Mouse (Mus musculus) CH12.LX (cell line): Measurements from ENCODE around the gene Haghl. TPM values are rescaled to one million over a fixed set of nuclear protein-coding genes. Genes with fewer than 3 reads are reported as not detected.

Source experiments
- DNase-seq: peaks from one replicate; pipeline ENCODE4 v3.0.0-alpha.2; 2013; ENCODE audit errors: extremely low read depth
- H3K27ac ChIP-seq: 2 replicates; pipeline ENCODE4 v1.5.1; 2012; ENCODE audit warnings: low read depth, mild to moderate bottlenecking, control low read depth, moderate library complexity; ENCODE audit not compliant: insufficient read depth
- H3K27me3 ChIP-seq: replicated peaks from 2 replicates; pipeline ENCODE3; 2012; ENCODE audit warnings: inconsistent platforms
- H3K36me3 ChIP-seq, 2 experiments: replicated peaks in 1 of 2; 2 replicates each; pipeline versions ENCODE3 to v1.6.1; 2012; ENCODE audit warnings: inconsistent platforms in 1 of 2, low read length in 1 of 2, mild to moderate bottlenecking in 1 of 2, mixed read lengths in 1 of 2, moderate library complexity in 1 of 2; ENCODE audit not compliant: control insufficient read depth in 1 of 2, insufficient read depth in 1 of 2
- H3K4me1 ChIP-seq, 2 experiments: 2 replicates each; pipeline ENCODE4 v1.6.1; 2012; ENCODE audit warnings: inconsistent platforms in 1 of 2, moderate library complexity in 1 of 2; ENCODE audit not compliant: insufficient read depth in 2 of 2, control insufficient read depth in 1 of 2
- H3K4me2 ChIP-seq: 2 replicates; pipeline ENCODE4 v1.6.1; 2012; ENCODE audit warnings: low read depth, mild to moderate bottlenecking, control low read depth; ENCODE audit not compliant: poor library complexity, insufficient read depth, severe bottlenecking
- H3K4me3 ChIP-seq, 3 experiments: fragments of 150-350 bp in 1 of 3; sonication (generic) in 1 of 3; replicated peaks in 1 of 3; 2 replicates each; pipeline versions ENCODE3 to v1.5.1; 2011 to 2012; ENCODE audit warnings: low read depth in 2 of 3, low read length in 2 of 3, mild to moderate bottlenecking in 2 of 3, moderate library complexity in 2 of 3, control low read depth in 1 of 3, improper control_type of control experiment in 1 of 3, inconsistent platforms in 1 of 3, mixed read lengths in 1 of 3; ENCODE audit not compliant: poor library complexity in 1 of 3
- H3K79me2 ChIP-seq: replicated peaks from 2 replicates; pipeline ENCODE4 v1.6.1; 2012; ENCODE audit warnings: mild to moderate bottlenecking, moderate library complexity; ENCODE audit not compliant: control insufficient read depth, poor library complexity, insufficient read depth, severe bottlenecking; ENCODE audit errors: extremely low read depth
- H3K9ac ChIP-seq: 2 replicates; pipeline ENCODE4 v1.6.1; 2012; ENCODE audit warnings: low read depth, mild to moderate bottlenecking, control low read depth, moderate library complexity; ENCODE audit not compliant: insufficient read depth
- H3K9me3 ChIP-seq: replicated peaks from 2 replicates; pipeline ENCODE3; 2012; ENCODE audit warnings: low read length, inconsistent platforms, mixed read lengths
- BHLHE40 ChIP-seq: IDR thresholded peaks from 2 replicates; pipeline ENCODE4 v1.6.1; 2011; ENCODE audit warnings: mild to moderate bottlenecking, low read depth, low read length, improper control_type of control experiment
- CHD1 ChIP-seq: IDR thresholded peaks from 2 replicates; pipeline ENCODE4 v1.6.1; 2012; ENCODE audit warnings: low read depth, low read length, improper control_type of control experiment, inconsistent platforms
- CHD2 ChIP-seq: IDR thresholded peaks from 2 replicates; pipeline ENCODE4 v1.6.1; 2011; ENCODE audit warnings: low read length, improper control_type of control experiment
- CTCF ChIP-seq, 2 experiments: IDR thresholded peaks in 1 of 2; conservative IDR thresholded peaks in 1 of 2; 2 replicates each; pipeline ENCODE4 v1.5.1; 2011 to 2012; ENCODE audit warnings: low read depth in 2 of 2, low read length in 2 of 2, improper control_type of control experiment in 1 of 2, inconsistent platforms in 1 of 2, mild to moderate bottlenecking in 1 of 2, moderate library complexity in 1 of 2
- E2F4 ChIP-seq: IDR thresholded peaks from 2 replicates; pipeline ENCODE4 v1.6.1; 2011; ENCODE audit warnings: low read depth, low read length, improper control_type of control experiment; ENCODE audit not compliant: insufficient replicate concordance
- ELF1 ChIP-seq: IDR thresholded peaks from 2 replicates; pipeline ENCODE4 v1.6.1; 2014; ENCODE audit warnings: low read depth, mild to moderate bottlenecking, inconsistent platforms, low read length, improper control_type of control experiment
- EP300 ChIP-seq: IDR thresholded peaks from 2 replicates; pipeline ENCODE4 v1.6.1; 2011; ENCODE audit warnings: low read length, improper control_type of control experiment
- ETS1 ChIP-seq: conservative IDR thresholded peaks from 2 replicates; pipeline ENCODE4 v1.6.1; 2012; ENCODE audit warnings: low read depth, mild to moderate bottlenecking, inconsistent platforms, low read length, improper control_type of control experiment, moderate library complexity
- IRF4 ChIP-seq: IDR thresholded peaks from 2 replicates; pipeline ENCODE4 v1.6.1; 2014; ENCODE audit warnings: low read depth, mild to moderate bottlenecking, inconsistent platforms, low read length, improper control_type of control experiment
- KAT2A ChIP-seq: IDR thresholded peaks from 2 replicates; pipeline ENCODE4 v1.6.1; 2012; ENCODE audit warnings: low read length, improper control_type of control experiment, inconsistent platforms; ENCODE audit not compliant: insufficient replicate concordance
- MAFK ChIP-seq: IDR thresholded peaks from 2 replicates; pipeline ENCODE4 v1.6.1; 2011; ENCODE audit warnings: low read length, improper control_type of control experiment; ENCODE audit not compliant: insufficient replicate concordance
- MAX ChIP-seq: IDR thresholded peaks from 2 replicates; pipeline ENCODE4 v1.6.1; 2011; ENCODE audit warnings: low read length, improper control_type of control experiment
- MXI1 ChIP-seq: IDR thresholded peaks from 2 replicates; pipeline ENCODE4 v1.6.1; 2011; ENCODE audit warnings: mild to moderate bottlenecking, low read depth, low read length, improper control_type of control experiment
- NRF1 ChIP-seq: IDR thresholded peaks from 2 replicates; pipeline ENCODE4 v1.6.1; 2014; ENCODE audit warnings: low read depth, mild to moderate bottlenecking, inconsistent platforms, low read length, improper control_type of control experiment, moderate library complexity
- PAX5 ChIP-seq: IDR thresholded peaks from 2 replicates; pipeline ENCODE4 v1.6.1; 2012; ENCODE audit warnings: low read length, inconsistent platforms, mixed read lengths
- POLR2A ChIP-seq: IDR thresholded peaks from 2 replicates; pipeline ENCODE4 v1.6.1; 2011; ENCODE audit warnings: low read depth, mild to moderate bottlenecking, improper control_type of control experiment, low read length
- POLR2AphosphoS2 ChIP-seq: IDR thresholded peaks from 2 replicates; pipeline ENCODE4 v1.6.1; 2011; ENCODE audit warnings: low read depth, low read length, improper control_type of control experiment
- SIN3A ChIP-seq: IDR thresholded peaks from 2 replicates; pipeline ENCODE4 v1.6.1; 2012; ENCODE audit warnings: low read length, improper control_type of control experiment, inconsistent platforms
- TCF12 ChIP-seq: IDR thresholded peaks from 2 replicates; pipeline ENCODE4 v1.6.1; 2014; ENCODE audit warnings: low read depth, mild to moderate bottlenecking, inconsistent platforms, low read length, improper control_type of control experiment
- USF2 ChIP-seq: conservative IDR thresholded peaks from 2 replicates; pipeline ENCODE4 v1.6.1; 2011; ENCODE audit warnings: low read depth, low read length, improper control_type of control experiment
- ZKSCAN1 ChIP-seq: IDR thresholded peaks from 2 replicates; pipeline ENCODE4 v1.6.1; 2012; ENCODE audit warnings: low read depth, inconsistent platforms, low read length, improper control_type of control experiment, borderline replicate concordance
- ZMIZ1 ChIP-seq: IDR thresholded peaks from 2 replicates; pipeline ENCODE4 v1.6.1; 2012; ENCODE audit warnings: low read depth, mild to moderate bottlenecking, inconsistent platforms, low read length, improper control_type of control experiment
- ZNF384 ChIP-seq: IDR thresholded peaks from 2 replicates; pipeline ENCODE4 v1.6.1; 2012; ENCODE audit warnings: low read depth, low read length, improper control_type of control experiment, inconsistent platforms
- dilution Hi-C: fragments of 300-500 bp; cut with MboI; formaldehyde crosslinking; loops from 2 replicates; pipeline ENCODE4 v1.14.3; 2020; ENCODE audit warnings: low sequenced_read_pairs; ENCODE audit not compliant: extremely low pct_unique_long_range_greater_than_20kb, extremely low pct_ligation_motif_present
- in situ Hi-C: fragments of 300-500 bp; cut with MboI; formaldehyde crosslinking; loops from 3 replicates; pipeline ENCODE4 v1.14.3; 2019; ENCODE audit warnings: low sequenced_read_pairs, low pct_ligation_motif_present, low pct_unique_long_range_greater_than_20kb, mixed read lengths
- polyA plus RNA-seq: library from polyadenylated mRNA; unstranded; fragments of >175 nt; gene quantifications from 2 replicates; pipeline ENCODE4 v1.2.1, GENCODE M21; 2012; ENCODE audit warnings: low read depth; ENCODE audit not compliant: insufficient read length
- total RNA-seq, 2 experiments: library from RNA; depleted of rRNA; stranded (reverse); fragments of 300-350 nt in 1 of 2; fragments of >200 nt in 1 of 2; gene quantifications; 2 replicates each; pipeline ENCODE4 v1.2.3; 2012 to 2014

The Haghl gene
- total and polyA plus RNA-seq, 3 experiments = 7.4 to 16.0 (median 7.8) TPM

DNA sequence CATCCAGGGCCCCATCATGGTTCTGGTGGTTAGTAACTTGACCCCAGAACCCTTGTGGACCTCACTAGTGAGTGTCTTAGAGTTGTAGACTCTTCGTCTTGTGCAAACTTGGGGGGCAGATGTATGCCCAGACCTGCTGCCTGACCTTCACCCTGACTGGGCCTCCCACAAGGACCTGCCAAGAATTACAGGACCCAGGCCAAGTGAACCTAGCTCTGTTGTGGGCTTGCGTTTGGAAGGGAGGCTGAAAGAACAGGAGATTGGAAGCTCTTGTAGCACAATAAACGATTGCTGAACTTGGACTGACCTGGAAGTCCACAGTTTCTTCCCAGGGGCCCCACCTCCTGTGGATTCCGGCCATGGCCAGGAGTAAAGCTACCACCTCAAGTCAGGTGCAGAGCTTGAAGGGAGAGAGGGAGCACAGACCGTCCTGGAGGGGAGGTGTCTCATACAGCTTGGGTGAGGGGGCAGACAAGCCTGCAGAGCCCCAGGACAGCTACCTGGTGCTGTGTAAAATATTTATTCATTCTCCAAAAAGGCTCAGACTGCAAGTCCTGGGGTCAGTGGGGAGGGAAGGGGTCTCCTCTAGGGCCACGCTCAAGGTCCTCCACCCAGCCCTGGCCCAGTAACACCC is 48.6 kb upstream of the Haghl start:
- Histone ChIP-seq H3K79me2 (peaks cover 14% of the 10 kb centered on the region), H3K27me3 (no peaks in the 10 kb centered on the region), H3K9ac (peak overlapping the region; percentile 84; the same call in 1 of the 2 replicates), H3K9me3 (no peaks in the 10 kb centered on the region), H3K36me3 (peaks cover 56 to 76% of the 10 kb centered on the region in 2 experiments), H3K4me2 (peak overlapping the region; percentile 33), H3K27ac (no peak overlapping the region), H3K4me1 (peaks cover 16 to 40% of the 10 kb centered on the region in 2 experiments), H3K4me3 (peak overlapping the region; percentile 69 to 81 (median 71))
- dilution Hi-C loops = no loop called here
- no peak for DNase-seq
- no peak for TF ChIP-seq USF2
- no peak for TF ChIP-seq POLR2AphosphoS2
- no peak for TF ChIP-seq ETS1
- no peak for TF ChIP-seq MXI1
- no peak for TF ChIP-seq ZKSCAN1
- TF ChIP-seq SIN3A = no peak
- no peak for TF ChIP-seq POLR2A
- no peak for TF ChIP-seq ZNF384
- no peak for TF ChIP-seq NRF1
- TF ChIP-seq CHD1 = no peak
- TF ChIP-seq E2F4 = no peak
- TF ChIP-seq KAT2A = no peak
- TF ChIP-seq, all 38 proteins: peak for 0
- in situ Hi-C loops = no loop called here

DNA sequence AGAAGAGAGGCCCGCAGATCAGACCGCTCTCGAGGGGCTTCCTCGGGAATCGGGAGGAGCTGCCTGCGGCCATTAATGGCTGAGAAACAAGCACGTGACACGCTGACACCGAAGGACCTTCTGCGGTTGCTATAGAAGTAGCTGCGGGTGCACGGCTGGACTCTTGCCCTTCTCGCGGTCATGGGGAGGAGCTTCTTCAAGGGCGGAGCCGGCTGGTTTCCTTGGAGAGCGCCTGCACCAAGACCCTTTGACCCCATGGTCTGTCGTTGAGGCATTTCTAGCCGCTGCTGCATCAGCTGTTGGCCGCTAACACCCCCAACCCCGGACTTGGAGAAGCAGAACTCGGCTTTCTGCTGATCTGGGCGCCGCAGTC is 47.8 kb upstream of the Haghl start, which contains the start of gene Stub1:
Stub1 (minus strand) TSS at position 114 of the 373 bp plus-strand sequence.
- Histone ChIP-seq H3K27ac (peak within 1 kb of the TSS; percentile 47), H3K4me1 (peaks cover 18 to 42% of the 10 kb centered on the region in 2 experiments), H3K4me2 (peak within 1 kb of the TSS; percentile 85), H3K79me2 (peaks cover 14% of the 10 kb centered on the region), H3K9ac (peak within 1 kb of the TSS; percentile 90), H3K27me3 (no peaks in the 10 kb centered on the region), H3K36me3 (peaks cover 53 to 77% of the 10 kb centered on the region in 2 experiments), H3K9me3 (no peaks in the 10 kb centered on the region), H3K4me3 (peak within 1 kb of the TSS; percentile 71 to 81 (median 81))
- dilution Hi-C loops (no loop called here), in situ Hi-C loops (no loop called here)
- TF ChIP-seq BHLHE40 (no peak), IRF4 (no peak), SIN3A (no peak), CTCF (conservative IDR thresholded peaks at IDR 0.05 in 1 of 2, IDR thresholded peaks at IDR 0.05 in 1 of 2; ENCODE audit: low read depth in 2 of 2, low read length in 2 of 2) (no peak), TCF12 (no peak; the same call in 1 of the 2 replicates), PAX5 (no peak), MAFK (no peak), CHD2 (0 out of 2 replicates have a peak, but pooled peaks have one; percentile 5), ELF1 (no peak), ZMIZ1 (no peak), EP300 (no peak), MAX (no peak), ETS1 (no peak), POLR2AphosphoS2 (0 out of 2 replicates have a peak, but pooled peaks have one; percentile 5)
- DNase-seq = peak; percentile 58
